Mouse (Mus musculus): ENCODE results near the gene Kcnk15. TPM values are rescaled to one million over a fixed set of nuclear protein-coding genes. Genes with fewer than 3 reads are reported as not detected.

The Kcnk15 gene
- polyA plus RNA-seq, 1 experiment from 2014 or later: not detected

DNA sequence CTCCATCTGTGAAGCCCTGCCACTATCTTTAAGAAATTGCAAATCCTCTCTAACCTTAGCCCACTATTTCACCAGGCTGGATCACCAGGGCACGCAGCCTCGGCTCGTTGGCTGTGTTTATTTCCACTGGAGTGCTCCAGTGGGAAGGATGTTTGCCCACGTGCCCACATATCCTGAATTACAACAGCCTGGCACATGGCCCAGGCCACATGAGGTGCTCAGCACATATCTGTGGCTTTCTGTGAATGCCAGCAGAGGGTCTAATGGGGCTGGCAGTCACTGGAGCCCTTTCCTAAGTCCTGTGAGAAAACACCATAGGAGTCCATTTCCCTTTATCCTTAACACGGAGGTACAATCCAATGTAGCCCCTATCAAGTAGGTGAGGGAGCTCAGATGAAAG lies 27.0 kb upstream of the Kcnk15 start:
- no peak for TF ChIP-seq CTCF (IDR thresholded peaks at IDR 0.05)
- ATAC-seq (peak; percentile 83), DNase-seq (ENCODE audit: low read depth, low spot score) (peak; percentile 92)
- H3K27me3 ChIP-seq: no peaks in the 10 kb centered on the region
- CTCF ChIA-PET: interaction anchor here (1.2 to 8.0 kb wide), 3 partner anchors 12 to 39 kb away, joined by 6 to 69 read pairs (median 36); no protein-coding TSS in a partner anchor
- POLR2A ChIA-PET: interaction anchor here (1.5 to 2.3 kb wide), 3 partner anchors 12 to 81 kb away, joined by 4 to 7 read pairs (median 5); no protein-coding TSS in a partner anchor
- in situ Hi-C loops (cut with MboI; ENCODE audit: low pct_unique_long_range_greater_than_20kb): no loop called here

DNA sequence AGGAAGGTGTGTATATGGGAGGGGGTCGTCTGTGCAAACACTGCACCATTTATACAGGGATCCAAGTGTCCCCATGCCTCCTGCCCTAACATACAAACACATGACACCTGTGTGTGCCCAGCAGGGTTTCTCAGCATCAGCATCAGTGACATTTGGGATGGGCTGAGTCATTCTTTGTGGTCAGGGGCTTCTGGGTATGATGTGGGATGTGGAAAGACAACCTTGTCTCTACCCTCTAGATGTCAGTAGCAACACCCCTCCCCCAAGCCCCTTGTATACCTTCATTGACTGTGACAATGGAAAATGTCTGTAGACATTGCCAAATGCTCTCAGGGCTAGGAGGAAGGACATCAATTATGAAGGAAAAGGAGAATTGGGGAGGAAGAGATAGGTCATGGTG lies 22.3 kb upstream of the Kcnk15 start:
- TF ChIP-seq CTCF (IDR thresholded peaks at IDR 0.05): no peak
- no peak for ATAC-seq
- H3K27me3 ChIP-seq: no peaks in the 10 kb centered on the region
- no peak for DNase-seq (ENCODE audit: low read depth, low spot score)
- ChIA-PET POLR2A (no interaction called here), CTCF (no interaction called here)
- in situ Hi-C loops (cut with MboI; ENCODE audit: low pct_unique_long_range_greater_than_20kb): loop anchor here (10.0 kb wide), 1 partner anchor 46 kb away; no protein-coding TSS in a partner anchor

DNA sequence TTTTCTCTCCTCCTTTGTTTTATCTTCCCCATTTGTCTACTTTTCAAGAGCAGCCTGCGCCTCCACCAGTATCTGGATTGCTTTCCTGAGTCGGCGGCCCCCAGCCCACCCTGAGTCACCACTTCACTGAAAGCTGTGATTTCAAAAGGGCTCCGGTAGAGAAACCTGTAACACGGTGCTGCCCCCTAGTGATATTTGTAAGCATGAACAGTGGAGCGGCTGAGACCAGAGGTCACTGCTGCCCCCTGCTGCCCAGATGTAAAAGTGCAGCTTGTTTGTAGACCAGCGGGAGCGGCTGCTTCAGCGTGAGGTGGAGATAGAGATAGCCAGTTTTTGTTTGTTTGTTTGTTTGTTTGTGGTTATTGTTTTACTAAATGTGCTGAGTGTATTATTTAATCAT lies 15.4 kb upstream of the Kcnk15 start:
- peak; percentile 99 for TF ChIP-seq CTCF (IDR thresholded peaks at IDR 0.05)

DNA sequence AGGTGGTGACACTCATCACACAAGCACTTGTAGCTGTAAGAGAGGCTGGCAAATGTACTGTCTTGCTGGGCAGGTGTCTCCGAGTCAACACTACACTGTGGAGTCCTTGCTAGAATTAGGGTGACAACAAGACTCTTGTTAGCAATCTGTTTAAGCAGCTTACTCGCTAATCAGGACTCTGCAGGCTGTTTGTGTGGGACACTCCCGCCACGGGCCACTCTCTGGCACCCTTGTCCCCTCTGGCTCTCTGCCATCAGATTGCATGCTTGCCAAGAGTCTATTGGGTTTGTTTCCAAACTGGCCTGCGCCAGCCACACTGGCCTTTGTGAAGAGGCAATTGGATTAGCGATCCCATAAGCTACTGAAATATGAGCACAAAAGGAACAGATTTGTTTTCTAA lies 13.9 kb upstream of the Kcnk15 start:
- DNase-seq (ENCODE audit: low read depth, low spot score): no peak
- in situ Hi-C loops (cut with MboI; ENCODE audit: low pct_unique_long_range_greater_than_20kb): loop anchor here (10.0 kb wide), 1 partner anchor 55 kb away; no protein-coding TSS in a partner anchor
- CTCF ChIA-PET: interaction anchor here (0.9 to 4.2 kb wide), 8 partner anchors 11 to 305 kb away, joined by 3 to 70 read pairs (median 17); no protein-coding TSS in a partner anchor
- peaks cover 10% of the 10 kb centered on the region for H3K27me3 ChIP-seq
- no peak for ATAC-seq
- no peak for TF ChIP-seq CTCF (IDR thresholded peaks at IDR 0.05)
- POLR2A ChIA-PET: interaction anchor here (1.1 kb wide), 1 partner anchor 24 kb away, joined by 3 read pairs; no protein-coding TSS in a partner anchor

More for the DNA sequence above, 15.4 kb upstream of the Kcnk15 start:
- ATAC-seq (peak; percentile 62), DNase-seq (ENCODE audit: low read depth, low spot score) (no peak)
- in situ Hi-C loops (cut with MboI; ENCODE audit: low pct_unique_long_range_greater_than_20kb): loop anchor here (10.0 kb wide), 1 partner anchor 53 kb away; no protein-coding TSS in a partner anchor
- CTCF ChIA-PET: interaction anchor here (0.6 to 4.2 kb wide), 20 partner anchors 11 to 238 kb away, joined by 3 to 70 read pairs (median 8); partner anchors contain the start of genes Ccn5 and Kcnk15
- peaks cover 10% of the 10 kb centered on the region for H3K27me3 ChIP-seq
- POLR2A ChIA-PET: interaction anchor here (0.7 to 1.6 kb wide), 3 partner anchors 37 to 258 kb away, joined by 3 to 9 read pairs (median 7); no protein-coding TSS in a partner anchor

DNA sequence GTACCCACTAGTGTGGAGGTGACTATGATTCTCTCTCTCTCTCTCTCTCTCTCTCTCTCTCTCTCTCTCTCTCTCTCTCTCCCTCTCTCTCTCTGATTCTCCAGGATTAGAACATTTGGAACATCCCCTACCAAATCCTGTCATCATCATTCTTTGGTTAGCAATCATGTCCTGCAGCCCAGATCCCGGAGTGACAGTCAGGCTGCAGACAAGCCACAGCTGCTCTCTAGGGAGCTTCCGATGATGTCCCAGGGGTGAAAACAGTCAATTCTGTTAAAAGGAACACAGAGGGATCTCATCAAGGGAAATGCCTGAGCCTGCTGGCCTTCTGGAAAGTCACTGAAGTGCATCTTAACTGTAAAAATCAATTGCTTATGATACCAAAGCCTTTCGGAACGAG lies 11.4 kb upstream of the Kcnk15 start:
- ChIA-PET POLR2A (interaction anchor here (0.7 kb wide), 1 partner anchor 1106 kb away, joined by 3 read pairs; no protein-coding TSS in a partner anchor), CTCF (no interaction called here)
- H3K27me3 ChIP-seq: peaks cover 10% of the 10 kb centered on the region
- ATAC-seq: no peak
- in situ Hi-C loops (cut with MboI; ENCODE audit: low pct_unique_long_range_greater_than_20kb): no loop called here
- no peak for TF ChIP-seq CTCF (IDR thresholded peaks at IDR 0.05)
- DNase-seq (ENCODE audit: low read depth, low spot score): no peak

DNA sequence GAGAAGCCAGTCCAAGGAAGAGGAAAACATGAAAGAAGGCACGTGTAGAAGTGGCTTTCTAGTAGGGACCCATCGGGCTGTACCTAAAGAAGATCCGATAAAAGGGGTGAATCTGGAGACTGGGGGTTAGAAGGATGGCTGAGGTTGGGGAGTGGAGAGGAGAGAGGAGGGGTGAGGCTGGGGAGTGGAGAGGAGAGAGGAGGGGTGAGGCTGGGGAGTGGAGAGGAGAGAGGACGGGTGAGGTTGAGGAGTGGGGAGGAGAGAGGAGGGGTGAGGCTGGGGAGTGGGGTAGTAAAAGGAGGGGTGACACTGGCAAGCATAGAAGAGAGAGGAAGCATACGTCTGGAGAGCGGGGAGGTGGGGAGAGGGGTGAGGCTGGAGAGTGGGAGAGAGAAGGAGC lies 3.8 kb downstream of the Kcnk15 start:
- TF ChIP-seq CTCF (IDR thresholded peaks at IDR 0.05): no peak
- ChIA-PET CTCF (interaction anchor here (2.5 kb wide), 1 partner anchor 95 kb away, joined by 7 read pairs; no protein-coding TSS in a partner anchor), POLR2A (no interaction called here)

DNA sequence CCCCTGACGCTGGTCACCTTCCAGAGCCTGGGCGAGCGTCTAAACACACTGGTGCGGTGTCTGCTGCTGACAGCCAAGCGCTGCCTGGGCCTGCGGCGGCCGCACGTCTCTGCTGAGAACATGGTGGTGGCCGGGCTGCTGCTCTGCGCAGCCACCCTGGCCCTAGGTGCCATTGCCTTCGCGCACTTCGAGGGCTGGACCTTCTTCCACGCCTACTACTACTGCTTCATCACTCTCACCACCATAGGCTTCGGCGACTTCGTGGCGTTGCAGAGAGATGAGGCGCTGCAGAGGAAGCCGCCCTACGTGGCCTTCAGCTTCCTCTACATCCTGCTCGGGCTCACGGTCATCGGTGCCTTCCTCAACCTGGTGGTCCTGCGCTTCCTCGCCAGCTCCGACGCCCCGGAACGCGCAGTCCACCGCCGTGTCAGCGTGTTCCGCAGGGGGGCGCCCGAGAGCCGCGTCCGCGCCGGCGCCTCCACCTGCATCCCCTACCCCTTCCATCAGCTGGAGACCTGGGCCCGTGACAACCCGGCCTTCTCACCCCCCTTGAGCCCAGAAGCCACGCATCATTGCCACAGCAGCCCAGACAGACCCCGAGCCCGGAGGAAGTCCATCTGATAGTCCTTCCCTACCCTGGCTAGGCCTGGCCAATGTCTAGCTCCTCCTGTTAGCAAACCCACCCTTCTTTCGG lies 5.0 kb downstream of the Kcnk15 start:
- peaks cover 45% of the 10 kb centered on the region for H3K27me3 ChIP-seq
- peak; percentile 98 for TF ChIP-seq CTCF (IDR thresholded peaks at IDR 0.05)
- POLR2A ChIA-PET: interaction anchor here (0.6 kb wide), 1 partner anchor 13 kb away, joined by 5 read pairs; no protein-coding TSS in a partner anchor

More for the DNA sequence above, 3.8 kb downstream of the Kcnk15 start:
- peaks cover 47% of the 10 kb centered on the region for H3K27me3 ChIP-seq
- no peak for ATAC-seq
- no peak for DNase-seq (ENCODE audit: low read depth, low spot score)
- in situ Hi-C loops (cut with MboI; ENCODE audit: low pct_unique_long_range_greater_than_20kb): no loop called here

DNA sequence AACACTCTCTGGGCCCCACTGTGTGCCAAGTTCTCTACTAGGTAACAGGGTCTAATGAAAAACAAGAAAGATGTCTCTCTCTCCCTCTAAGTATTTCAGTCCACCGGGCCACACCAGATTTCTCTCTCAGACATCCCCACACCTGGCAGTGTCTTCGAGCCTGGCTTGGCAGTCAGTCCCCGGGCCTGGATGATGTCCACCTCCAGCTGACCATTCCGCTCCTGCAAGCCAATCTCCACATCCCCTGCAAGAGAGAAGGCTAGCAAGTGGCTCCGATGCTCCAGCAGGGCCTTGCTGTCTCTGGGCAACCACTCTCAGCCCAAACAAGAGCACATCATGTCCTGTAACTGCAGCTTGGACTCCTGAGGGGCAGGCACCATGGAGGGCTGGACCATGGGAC lies 11.9 kb downstream of the Kcnk15 start:
- TF ChIP-seq CTCF (IDR thresholded peaks at IDR 0.05): no peak
- no peak for ATAC-seq
- peaks cover 45% of the 10 kb centered on the region for H3K27me3 ChIP-seq
- ChIA-PET POLR2A (no interaction called here), CTCF (no interaction called here)
- in situ Hi-C loops (cut with MboI; ENCODE audit: low pct_unique_long_range_greater_than_20kb): no loop called here
- no peak for DNase-seq (ENCODE audit: low read depth, low spot score)

More for the DNA sequence above, 5.0 kb downstream of the Kcnk15 start:
- ATAC-seq: no peak
- CTCF ChIA-PET: interaction anchor here (0.7 to 2.5 kb wide), 3 partner anchors 28 to 94 kb away, joined by 3 to 7 read pairs (median 4); no protein-coding TSS in a partner anchor
- in situ Hi-C loops (cut with MboI; ENCODE audit: low pct_unique_long_range_greater_than_20kb): no loop called here
- DNase-seq (ENCODE audit: low read depth, low spot score): no peak

DNA sequence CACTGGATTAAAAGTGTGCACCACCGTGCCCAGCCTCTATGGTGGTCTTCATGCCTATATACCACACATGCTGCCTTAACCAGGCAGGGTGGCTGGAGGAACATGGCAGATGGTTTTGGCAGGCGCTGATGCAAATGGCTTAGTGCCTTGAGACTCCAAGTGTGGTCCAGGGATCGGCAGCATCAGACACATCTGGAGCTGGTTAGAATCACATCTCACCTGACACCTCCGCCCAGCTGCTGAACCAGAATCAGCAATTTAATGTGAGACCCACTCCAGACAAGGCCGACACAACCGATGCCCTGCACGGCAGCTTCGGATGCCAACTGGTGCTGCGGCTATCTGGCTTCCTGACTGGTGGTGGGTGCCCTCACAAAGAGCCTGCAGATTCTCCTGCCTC lies 12.6 kb downstream of the Kcnk15 start:
- DNase-seq (ENCODE audit: low read depth, low spot score) (no peak), ATAC-seq (no peak)
- no peak for TF ChIP-seq CTCF (IDR thresholded peaks at IDR 0.05)
- CTCF ChIA-PET: no interaction called here
- POLR2A ChIA-PET: no interaction called here
- in situ Hi-C loops (cut with MboI; ENCODE audit: low pct_unique_long_range_greater_than_20kb): no loop called here
- peaks cover 52% of the 10 kb centered on the region for H3K27me3 ChIP-seq

DNA sequence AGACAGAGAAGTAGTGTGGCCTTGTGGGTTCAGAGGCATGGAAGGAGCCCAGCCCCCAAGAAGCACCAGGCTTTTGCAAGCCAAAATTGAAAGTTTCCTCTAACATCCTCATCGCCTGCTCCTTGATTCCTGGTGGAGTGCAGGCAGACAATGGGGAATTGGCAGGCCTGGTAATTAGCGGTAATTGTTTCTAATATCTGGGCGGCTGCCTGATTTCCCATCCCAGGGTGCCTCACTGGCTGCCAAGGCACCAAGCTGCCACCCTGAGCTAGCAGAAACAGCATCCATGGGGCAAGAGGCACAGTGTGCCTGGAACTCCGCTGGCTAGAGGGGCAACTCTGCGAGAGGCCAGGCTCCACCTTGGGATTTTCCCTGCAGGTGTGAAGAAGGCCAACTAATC lies 16.3 kb downstream of the Kcnk15 start:
- ATAC-seq (no peak), DNase-seq (ENCODE audit: low read depth, low spot score) (no peak)
- no peak for TF ChIP-seq CTCF (IDR thresholded peaks at IDR 0.05)
- H3K27me3 ChIP-seq: peaks cover 51% of the 10 kb centered on the region
- CTCF ChIA-PET: no interaction called here
- POLR2A ChIA-PET: no interaction called here
- in situ Hi-C loops (cut with MboI; ENCODE audit: low pct_unique_long_range_greater_than_20kb): no loop called here

DNA sequence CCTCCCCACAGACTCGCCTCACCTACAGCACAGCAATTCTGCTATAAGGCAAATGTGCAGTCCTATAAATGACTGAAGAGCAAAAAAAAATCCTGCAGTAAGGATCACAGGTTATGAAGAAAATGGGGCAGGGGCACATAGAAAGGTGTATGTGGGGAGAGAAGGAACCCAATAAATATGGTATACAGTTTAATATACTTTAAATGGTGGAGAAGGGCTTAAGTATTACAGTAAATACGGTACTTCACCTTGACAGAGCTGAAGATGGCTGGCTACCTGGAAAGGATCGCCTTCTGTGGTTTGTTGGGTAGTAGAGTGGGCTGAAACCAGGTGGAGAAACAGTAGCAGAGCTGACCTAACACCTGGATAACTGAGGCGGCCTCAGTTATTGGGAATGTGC lies 17.8 kb downstream of the Kcnk15 start:
- CTCF ChIA-PET: no interaction called here
- in situ Hi-C loops (cut with MboI; ENCODE audit: low pct_unique_long_range_greater_than_20kb): no loop called here
- DNase-seq (ENCODE audit: low read depth, low spot score) (no peak), ATAC-seq (no peak)
- TF ChIP-seq CTCF (IDR thresholded peaks at IDR 0.05): no peak
- H3K27me3 ChIP-seq: peaks cover 36% of the 10 kb centered on the region
- POLR2A ChIA-PET: interaction anchor here (0.7 kb wide), 1 partner anchor 13 kb away, joined by 5 read pairs; no protein-coding TSS in a partner anchor
